Mouse (Mus musculus): ENCODE results near the gene Tex264.
A peak's percentile ranks its signal among the peaks of the same experiment; 100 is the strongest.

The Tex264 gene

DNA sequence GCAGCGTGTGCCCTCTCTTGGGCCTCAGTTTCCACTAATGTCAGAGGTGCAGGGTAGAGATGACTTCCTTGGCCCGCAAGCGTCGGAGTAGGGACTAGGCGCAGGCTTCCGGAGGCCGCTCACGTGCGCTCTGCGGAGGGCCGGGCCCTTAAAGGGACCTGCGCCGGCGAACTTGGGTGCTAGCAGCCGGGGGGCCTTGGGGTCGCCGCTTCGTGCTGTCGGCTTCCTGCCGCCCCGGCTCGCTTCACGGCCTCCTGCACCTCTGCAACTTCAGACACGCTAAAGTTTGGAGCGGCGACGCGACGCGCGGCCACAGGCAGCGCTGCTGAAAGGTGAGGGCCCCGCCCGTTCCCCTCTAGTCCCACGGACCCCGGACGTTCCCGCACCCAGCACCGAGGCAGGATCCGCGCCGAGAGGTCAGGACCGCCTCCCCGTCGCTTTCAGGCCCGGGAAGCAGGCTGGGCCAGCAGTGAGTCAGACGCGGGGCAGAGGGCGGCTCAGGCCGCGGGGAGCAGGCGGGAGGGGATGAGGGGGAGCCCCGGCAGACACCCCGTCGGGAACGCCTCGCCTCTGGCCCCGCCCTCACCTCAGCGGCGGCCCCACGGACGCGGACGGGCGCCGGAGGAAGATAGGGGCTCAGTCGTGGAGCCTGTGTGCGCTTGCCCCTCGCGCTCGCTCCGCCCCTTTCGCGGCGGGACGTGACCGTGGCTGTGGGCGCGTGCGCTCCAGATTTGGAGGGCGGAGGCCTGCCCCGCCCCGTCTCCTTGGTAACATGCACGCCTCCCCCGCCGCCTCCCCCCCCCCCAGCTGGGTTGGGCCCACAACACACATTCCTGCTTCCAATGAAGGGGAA is at the start of gene Tex264:
Gene Tex264 (minus strand): TSS at position 679 of the 853 bp plus-strand sequence.
- DNase-seq: peak; percentile 95

DNA sequence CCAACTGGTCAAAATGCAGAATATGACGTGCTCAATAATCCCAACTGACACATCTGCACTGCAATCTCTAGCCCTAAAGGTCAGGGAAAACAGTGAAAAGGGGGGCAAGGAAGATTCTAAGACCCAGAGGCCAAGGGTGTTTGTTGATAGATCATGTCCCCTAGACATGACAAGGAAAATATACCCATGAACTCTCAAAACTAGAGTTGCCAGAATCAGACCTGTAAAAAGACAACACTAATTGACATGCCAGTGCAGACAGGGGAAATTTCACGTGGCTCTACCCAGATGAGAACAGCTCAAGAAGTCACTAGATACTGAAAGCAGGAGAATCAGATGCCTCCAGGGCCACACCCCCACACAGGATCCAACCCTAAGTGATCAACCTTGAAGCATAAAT is 48.0 kb upstream of the Tex264 start:
- DNase-seq: no peak

DNA sequence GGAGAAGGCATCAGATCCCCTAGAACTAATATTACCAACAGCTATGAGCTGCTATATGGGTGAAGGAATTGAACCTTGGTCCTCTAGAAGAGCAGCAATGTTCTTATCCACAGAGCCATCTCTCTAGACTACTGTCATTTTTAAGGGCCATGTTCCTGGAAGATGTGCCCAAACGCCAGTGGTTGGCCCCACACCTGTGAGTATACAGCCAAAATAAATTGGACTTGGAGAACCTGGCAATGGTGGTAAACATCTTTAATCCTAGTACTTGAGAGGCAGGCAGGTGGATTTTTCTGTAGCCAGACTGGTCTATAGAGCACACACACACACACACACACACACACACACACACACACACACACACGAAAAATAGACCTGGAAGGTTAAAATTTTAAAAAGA is 43.7 kb upstream of the Tex264 start:
- no peak for DNase-seq

DNA sequence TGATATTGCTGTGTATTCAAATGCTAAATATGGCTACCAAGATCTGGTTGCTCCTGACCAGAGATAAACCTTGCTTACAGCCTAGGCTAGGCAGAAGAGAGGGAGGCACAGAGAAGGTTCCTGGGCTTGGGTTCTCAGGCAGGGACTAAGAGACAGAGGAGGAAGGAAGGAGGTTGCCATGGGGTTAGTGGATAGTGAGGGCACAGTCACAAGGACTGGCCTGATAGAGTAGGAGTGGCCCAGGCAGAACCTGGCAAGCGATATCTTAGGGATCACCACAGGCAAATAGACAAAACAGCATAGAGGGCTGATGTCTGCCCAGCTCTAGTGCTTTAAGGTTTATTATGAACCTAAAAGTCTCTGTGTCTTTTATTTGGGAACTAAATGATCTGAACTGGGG is 41.2 kb upstream of the Tex264 start:
- DNase-seq: no peak

DNA sequence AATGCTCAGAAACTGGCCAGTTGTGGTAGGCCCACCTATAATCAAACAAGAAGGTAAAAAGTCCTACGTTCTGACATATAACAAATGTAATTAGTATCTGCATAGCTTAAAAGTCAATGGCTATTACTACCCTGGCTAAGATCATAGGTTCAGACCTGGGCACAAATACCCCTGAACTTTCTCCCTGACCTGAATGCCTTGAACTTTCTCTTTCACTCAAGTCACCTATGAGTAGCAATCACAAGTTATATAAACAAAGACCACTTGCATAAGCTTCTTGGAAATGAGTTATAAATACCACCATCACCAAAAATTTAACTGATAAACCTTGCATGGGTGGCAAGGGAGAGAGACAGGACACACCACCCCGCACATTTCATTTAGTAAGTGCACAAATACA is 39.7 kb upstream of the Tex264 start:
- DNase-seq: no peak

DNA sequence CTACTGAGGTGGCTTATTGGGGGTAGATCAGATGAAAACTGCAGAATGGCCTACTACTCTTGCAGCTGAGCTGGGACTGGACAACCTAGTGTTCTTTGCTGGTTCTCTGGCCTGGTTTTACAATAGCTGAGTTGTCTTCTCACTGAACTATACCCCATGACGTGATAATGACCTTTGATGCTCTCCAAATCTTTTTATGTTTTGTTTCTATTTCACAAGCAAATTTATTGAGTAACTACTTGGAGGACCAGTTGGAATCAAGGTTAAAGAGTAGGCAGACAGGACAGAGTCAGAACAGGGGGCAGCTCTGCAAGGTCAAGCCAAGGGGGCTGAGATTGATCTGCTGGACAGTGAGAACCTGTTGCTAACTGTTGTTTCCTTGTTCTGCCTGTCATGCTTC is 39.1 kb upstream of the Tex264 start:
- DNase-seq: no peak

DNA sequence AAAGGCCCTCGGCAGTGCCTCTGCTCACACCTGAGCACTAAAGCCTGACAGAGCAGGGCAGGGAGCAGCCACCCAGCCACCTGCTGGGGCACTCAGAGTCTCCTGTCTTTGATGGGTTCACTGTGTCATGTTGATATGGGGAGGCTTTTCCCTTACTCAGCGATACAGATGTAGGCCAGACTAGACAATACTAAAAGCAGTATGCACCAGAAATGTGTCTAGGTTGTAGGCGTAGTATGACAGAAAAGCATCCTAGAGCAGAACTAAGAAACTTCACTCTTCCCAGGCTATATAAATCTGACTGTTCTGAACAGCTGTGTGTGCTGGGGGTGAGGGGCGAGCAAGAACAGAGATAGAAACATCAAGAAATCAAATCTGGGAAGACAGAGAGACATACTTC is 31.0 kb upstream of the Tex264 start:
- DNase-seq: no peak

DNA sequence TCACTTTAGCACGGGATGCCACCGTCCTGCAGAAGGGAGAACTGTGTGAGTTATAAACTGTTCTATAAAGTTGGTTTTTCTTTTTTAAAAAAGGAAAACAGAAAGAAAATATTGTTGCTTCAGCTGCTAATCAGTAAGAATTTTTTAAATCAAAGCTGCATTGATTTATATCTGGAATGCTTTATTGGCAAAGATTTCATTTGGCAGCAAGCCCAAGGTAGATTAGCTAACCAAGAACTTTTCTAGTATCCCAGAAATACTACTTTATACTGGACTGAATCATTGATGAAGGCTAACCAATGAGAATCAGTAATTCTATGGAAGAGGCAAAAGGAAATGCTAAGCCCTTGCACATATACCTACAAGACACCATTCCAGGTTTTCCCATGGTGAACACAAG is 30.5 kb upstream of the Tex264 start:
- no peak for DNase-seq

DNA sequence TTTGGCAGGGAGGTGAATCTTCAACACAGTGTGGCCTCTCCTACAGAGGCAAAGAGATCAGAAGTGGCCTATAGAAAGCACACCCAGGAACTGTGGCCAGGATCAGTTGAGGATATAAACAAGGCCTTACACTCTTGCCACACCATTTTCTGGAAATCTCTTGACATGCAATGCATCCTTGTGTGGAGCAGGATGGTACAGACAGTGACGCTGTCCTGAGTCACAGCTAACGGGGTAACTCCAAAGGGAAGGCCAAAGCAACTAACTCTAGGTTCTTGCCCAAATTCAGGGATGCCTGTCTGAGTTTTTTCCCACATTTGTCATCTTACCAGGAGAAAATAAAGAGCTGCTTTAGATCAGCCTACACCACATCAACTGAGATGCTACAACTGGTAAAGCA is 26.7 kb upstream of the Tex264 start:
- no peak for DNase-seq

DNA sequence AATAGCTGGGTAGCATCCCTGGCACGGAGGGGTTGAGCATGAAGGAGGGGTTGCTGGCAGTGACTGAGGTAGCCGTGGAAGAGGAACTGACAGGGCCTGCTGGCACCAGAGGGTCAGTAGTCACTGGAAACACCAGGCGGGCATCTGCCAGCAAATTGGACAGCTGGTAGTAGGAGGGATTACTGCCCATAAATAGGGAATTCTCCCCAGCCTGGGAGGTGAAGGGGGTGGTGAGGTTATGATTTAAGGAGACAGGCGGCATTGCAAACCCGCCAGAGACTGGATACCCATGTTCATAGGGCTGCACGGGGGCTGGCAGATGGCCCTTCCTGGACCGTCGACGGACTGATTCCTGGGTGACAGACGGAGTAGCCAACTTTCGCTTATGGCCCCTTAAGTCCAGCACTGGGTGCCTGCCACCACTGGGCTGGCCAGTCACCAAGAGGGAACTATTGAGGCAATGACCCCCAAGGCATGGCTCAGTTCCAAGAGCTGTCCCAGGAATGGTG is 7.3 kb upstream of the Tex264 start:
- no peak for DNase-seq

DNA sequence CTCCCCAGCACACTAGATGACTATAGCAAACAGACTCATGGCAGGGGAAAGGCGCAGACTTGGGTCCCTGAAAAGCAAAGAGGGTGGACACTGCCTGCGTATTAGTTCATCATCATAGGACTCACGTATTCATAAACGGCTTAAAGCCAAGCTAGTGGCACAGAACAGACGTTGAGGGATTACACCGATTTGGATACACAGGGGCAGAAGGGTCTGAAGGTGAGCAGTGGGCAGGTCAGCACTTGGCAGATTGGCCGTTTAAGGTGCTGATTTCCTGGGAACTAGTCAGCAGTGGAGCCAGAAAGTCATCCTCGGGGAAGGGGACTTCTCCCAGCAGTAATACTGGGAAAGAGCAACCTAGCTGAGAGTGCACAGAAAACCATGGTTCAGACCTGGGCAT is 3.1 kb upstream of the Tex264 start:
- no peak for DNase-seq

DNA sequence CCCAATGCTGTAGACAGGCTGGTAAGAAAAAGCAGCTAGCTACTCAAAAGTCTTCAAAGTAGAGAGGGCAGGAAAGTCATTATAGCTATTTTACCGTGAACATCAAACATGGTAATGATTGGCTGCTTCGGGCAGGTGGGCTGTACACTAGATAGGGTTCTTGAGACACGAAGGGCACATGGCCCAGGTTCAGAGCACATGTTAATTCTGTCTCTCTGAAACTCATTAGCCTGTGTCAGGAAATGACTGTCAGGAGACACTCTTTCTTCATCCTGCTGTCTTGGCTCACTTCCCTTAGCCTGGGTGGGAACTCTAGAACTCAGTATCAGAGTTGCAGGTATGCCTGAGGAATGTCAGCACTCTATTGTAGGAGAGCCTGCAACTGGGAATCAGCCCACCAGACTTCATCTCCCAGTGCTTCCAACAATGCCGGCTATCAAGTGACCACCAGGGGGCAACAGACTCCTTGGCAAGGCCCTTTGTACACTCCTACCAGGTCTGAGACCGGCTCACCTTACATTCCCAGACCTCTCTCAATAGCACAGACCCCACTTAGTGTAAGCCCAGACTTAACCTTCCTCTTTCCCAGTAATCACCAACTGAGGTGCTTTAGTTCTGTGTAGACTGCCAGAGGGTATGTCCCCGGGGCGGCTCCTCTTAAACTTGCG is 1.4 kb upstream of the Tex264 start:
- DNase-seq: peak; percentile 84

DNA sequence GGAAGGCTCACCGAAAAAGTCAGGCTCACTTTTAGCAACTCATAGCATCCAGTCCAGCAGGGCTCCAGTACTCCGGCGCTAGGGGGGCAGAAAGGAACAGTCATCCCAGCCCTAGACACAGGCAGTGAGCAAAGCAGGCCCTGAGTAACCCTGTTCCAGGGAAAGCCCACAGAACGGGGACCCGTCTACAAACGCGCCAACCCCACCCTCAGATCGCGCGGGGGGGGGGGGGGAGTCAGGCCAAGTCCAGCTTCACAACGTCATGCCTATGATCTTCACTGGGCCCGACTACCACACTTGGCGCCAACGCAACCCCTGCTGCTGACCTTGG is 844 bp downstream of the Tex264 start:
- DNase-seq: no peak

DNA sequence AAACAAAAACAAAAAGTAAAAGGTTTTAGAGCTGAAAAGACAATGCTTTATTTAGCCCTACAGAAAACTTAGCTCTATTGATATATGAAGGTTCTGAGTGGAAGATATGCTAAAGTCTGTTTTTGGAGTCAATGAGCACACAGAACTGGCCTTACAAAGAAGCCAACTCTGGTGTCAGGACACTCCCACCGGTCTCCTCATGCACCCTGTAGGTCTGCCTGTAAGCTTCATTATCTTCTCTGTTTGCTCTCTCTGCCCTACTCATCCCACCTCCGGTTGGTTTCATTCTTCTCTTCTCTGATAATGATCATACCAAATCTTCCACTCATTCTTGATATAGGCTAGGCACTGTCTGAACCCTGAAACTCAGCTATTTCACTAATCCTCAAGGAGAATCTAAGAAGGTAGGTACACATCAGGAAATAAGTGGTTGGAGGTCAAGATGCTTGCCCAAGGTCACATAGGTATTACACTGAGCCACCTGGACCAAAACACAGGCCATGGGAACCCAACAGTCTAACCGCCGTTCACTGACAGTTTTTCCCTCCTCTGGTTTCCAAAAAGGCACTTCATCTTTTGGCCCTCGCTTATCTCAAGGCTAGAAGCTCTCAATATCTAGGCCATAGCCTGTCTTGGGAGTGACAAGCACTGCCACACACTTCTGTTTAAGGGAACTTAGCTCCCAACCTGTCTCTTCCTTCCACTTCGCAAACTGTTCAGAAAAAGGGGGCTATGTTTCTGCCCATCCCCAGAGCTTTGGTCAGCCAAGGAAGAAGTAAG is 1.4 kb downstream of the Tex264 start:
- DNase-seq: no peak

DNA sequence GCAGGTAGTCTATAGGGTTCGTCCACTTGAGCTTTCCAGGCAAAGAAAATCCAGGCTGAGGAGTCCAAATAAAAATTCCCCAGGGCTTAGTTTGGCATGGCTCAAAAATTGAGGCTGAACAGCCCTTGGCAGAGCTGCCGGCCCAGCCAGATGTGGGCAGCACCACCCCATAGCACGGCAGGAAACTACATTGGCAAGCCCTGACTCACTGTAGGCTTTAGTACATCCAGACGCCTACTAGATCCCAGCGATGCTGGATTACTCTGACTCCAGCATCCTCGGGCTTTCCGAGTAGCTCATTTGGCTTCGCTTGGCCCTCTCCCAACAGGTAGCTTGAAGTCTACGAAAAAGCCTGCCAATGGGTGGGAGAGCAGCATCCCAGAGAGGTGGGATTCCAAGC is 4.7 kb downstream of the Tex264 start:
- no peak for DNase-seq

DNA sequence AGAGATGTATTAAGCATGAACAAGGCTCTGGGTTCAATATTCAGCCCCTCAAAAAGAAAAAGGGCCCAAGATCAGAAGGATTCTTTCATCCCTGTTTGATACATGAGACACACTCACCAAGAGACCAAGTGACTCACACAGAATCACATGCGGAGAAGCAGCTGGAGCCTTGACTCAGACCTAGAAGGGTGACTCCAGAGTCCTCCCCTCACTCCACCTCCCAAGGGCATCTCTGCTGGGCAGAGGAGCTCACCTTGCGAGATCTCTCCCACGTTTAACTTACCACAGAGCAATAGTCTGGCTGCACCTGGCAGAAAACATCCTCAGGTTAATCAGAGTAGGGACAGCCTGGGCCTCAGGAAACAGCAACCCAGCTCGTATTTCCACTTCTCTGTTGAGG is 7.5 kb downstream of the Tex264 start:
- DNase-seq: no peak

DNA sequence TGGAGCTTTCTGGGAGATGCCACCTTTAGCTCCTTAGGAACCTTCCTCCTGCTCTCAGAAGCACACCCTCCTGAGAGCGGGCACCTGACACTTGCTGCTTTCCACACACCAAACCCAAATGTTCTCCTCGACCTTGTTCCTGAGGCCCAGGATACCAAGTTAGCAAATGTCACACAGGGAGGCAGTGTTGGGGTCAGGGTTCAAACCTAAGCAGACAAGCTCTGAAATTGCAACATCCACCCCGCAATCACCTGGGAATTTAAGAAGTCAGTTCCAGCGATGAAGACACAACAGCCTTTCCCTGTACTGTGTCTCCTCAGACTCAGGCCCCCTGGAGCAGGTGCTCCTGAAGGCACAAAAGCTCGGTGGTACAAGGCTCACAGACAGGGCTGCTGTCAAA is 8.0 kb downstream of the Tex264 start:
- no peak for DNase-seq

DNA sequence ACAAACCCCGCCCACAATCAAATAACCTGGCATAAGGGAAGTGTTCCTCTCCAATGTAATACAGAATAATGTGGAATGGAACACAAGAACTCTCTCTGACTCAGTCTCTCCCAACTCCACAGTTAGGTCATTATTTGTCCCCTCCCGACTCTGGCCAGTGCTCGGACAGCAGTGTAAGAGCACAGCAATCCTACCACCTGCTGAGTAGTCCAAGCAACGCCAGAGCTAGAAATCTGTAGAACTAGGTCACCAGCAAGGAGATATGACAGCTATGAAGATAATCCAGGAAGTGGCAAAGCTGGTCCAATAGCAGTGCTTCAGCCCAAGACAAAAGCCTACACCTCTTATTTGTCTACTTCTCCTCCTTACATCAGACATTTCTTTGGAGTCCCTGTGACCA is 9.2 kb downstream of the Tex264 start:
- DNase-seq: no peak

DNA sequence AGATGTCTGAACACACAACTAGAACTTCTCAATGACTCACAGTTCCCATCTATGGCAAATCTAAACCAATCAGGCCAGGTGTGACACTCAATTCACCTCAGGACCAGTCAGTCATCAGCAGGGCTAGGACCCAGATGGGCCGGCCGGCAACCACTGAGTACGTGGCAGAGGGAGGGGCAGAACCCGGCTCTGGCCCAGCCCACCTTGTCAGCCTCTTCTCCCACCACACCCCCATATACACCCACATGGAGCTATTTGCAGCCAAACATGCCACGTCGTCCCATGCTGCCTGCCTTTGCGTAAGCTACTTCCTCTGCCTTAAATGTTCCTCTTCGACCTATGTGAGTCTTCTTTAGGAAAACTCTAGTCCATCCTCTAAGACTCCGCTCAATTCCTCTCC is 9.8 kb downstream of the Tex264 start:
- no peak for DNase-seq

DNA sequence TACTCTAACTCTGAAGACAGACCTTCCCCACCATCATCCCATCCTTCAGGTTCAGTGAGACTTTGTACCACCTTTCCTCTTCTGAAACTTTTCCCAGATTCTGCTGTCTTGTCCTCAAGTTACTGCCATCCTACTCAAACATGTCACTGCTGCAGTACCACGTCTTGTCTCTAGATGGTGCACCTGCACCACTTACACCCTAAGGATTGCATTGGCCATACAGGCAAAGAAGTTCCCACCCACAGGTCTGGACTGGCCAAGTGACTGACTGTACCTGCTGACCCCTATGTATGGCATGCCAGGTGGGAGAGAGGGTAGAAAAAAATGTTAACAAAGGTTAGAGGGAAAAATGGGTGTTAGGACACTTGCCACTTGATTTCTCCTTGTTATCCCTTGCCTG is 10.2 kb downstream of the Tex264 start:
- peak; percentile 88 for DNase-seq

DNA sequence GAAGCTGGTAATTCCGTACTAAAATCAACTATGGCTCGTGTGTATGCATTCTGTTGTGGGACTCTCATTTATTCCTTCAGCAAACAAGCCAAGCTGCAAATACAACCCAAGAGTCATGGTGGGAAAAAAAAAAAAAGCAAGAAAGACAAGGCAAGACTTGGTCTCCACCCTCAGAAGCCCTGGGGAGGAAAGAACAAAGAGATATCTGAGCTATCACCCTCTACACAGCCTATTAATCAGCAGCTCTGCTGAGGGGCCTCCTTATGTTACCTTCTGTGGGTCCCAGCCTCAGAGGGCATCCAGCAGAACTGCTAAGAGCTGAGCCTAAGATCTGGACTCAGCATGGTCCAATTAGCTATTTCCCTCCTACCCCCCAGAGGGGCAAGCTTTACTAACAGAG is 11.9 kb downstream of the Tex264 start:
- DNase-seq: no peak

DNA sequence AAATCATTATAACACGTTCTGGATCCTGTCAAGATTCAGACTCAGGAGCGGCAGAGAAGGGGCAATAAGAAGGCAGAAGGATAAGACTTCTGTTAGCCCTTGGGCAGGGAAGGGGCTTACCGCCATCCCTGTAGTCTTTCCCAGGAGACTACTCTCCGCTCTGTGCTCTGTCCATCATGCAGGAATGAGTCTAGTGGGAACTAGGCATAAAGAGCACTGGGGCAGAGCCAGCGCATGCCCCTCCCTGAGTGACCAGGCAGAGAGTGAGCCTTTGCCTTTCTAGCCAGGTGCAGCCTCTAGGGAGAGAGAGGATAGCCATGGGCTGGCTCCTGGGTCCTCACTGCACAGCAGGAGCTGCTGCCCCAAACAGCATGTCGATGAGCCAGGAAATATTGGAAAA is 20.9 kb downstream of the Tex264 start:
- no peak for DNase-seq

DNA sequence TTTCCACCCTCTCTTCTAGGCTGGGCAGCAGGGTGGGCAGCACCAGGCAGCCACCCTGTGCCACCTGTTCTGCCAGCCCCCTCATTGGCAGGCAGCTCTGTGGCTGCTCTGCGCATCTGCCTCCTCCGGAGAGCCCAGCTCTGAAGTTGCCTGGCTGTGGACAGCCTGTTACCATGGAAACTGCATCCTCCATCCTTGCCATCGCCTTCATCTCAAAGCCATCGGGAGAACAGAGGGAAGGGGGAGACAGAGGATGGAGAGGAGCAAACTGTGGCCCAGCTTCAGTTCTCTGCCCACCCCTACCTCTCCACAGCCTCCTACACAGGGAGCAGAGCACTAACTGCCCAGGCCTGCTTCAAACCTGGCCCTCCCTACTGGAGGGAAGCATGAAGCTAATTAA is 21.3 kb downstream of the Tex264 start:
- no peak for DNase-seq

DNA sequence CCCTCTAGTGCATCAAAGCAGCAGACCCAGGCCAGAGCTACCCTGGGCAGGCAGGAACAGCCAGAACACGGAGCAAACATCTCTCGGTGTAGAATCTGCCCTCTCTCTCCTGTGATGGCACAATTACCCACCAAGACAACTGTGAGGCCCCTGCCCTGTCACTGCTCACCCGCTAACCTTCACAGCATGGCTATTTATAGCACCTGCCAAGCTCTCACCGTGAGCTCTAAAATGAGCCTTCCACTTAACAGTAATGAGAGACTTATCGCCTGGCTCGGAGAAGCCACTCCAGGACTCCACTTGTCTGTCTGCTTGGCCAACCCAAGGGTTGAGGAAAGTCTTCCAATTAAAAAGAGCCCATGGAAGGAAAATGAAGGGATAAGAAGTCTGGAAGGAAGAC is 22.5 kb downstream of the Tex264 start:
- no peak for DNase-seq
